Mouse (Mus musculus) lung, adult 18-20 months (tissue): ENCODE measurements around the gene 2810004N23Rik.
A peak's percentile ranks its signal among the peaks of the same experiment; 100 is the strongest.
"Not testable (repeated sequence)": the region's sequence is repeated elsewhere in the genome, so short reads cannot be mapped to it uniquely, and the experiment has no call there.

Experiments used
- DNase-seq, 2 experiments: peaks; one replicate each; pipeline ENCODE4 v3.0.0; 2022; ENCODE audit warnings: mixed read lengths in 2 of 2

2810004N23Rik gene

GRCm38 (mm10) chr8:124863729-124864128 lies 809 bp upstream of the 2810004N23Rik start:
- no peak for DNase-seq

DNA sequence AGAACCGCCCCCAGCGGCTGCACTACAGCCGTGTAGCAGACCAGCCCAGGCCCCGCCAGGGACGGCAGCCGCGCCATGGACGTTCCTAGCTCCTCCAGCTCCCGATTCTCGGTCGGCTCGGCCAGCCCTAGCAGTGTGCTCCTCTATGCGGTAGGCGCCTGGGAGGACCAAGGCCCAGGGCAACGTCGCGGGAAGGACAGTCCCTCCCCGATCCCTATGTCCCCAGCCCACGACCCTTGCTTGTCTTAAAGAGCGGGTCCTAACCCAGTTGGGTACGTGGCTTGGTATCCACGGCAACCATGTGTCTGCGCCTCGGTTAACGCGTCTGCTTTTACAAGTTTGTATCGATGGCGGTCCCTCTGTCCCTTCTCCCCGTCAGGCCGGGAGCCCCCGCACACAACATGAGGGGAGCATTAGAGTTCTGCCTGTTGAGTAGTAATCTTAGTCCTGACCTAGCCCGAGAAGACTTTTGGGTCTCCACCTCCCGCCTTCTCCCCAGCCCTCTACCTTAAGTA lies 300 bp upstream of the 2810004N23Rik start:
- no peak for DNase-seq

GRCm38 (mm10) chr8:124860188-124860587 lies 2.7 kb downstream of the 2810004N23Rik start:
- DNase-seq: no peak

GRCm38 (mm10) chr8:124859466-124859865 lies 3.5 kb downstream of the 2810004N23Rik start:
- peak; percentile 32 to 47 for DNase-seq

DNA sequence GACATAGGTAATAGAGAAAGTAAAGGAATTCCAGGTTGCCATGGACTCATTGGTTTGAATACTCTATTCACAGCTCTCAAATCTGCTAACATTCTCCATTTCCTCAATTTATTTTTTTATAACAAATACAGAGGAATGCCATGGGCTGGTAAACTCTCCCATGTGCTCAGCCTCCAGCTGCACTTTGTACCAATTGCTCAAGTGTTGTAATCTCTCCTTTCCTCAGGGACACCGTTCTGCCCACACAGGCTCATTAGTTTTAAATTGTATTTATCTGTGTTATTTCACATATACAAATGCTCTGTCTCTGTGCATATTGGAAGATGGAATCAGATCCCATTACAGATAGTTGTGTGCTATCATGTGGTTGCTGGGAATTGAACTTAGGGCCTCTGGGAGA lies 9.4 kb downstream of the 2810004N23Rik start:
- no peak for DNase-seq

DNA sequence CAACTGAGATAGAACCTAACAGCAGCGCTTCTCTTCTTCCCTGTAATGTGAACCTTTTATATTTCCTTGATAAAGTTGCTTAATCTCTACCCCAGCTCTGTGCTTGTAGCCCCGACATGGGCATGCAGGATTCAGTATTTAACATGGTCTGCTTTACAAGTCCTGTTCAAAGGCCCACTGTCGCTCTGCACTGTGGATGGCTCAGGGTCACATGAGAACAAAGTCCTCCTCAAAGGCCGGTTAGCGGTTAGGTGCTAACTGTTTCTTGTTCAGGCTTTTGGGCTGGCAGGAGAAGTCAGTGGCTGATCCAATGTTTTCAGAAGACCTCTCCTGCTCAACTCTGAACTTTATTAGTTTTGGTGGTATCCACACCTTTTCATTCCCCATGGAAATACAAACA lies 17.3 kb downstream of the 2810004N23Rik start:
- DNase-seq: no peak

DNA sequence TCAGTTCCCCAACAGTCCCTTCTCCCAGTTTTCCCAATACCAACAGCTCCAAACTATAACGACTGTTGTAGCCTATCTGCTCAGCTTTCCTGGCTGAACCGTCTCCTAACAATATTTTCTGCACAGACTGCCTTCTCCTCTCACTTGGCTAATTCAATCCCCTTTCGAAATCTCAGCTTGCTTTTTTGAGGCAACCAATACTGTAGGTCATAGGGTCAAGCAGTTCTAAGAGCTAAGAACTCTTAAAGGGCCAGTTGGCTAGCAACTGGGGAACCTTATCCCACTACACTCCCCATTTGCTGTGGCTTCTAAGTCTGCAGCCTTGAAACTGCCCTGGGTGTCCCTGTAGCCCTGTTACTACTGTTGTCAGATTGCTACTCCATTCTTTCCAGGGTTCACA lies 17.8 kb downstream of the 2810004N23Rik start:
- peak in 1 of 2 experiments; percentile 68 for DNase-seq

DNA sequence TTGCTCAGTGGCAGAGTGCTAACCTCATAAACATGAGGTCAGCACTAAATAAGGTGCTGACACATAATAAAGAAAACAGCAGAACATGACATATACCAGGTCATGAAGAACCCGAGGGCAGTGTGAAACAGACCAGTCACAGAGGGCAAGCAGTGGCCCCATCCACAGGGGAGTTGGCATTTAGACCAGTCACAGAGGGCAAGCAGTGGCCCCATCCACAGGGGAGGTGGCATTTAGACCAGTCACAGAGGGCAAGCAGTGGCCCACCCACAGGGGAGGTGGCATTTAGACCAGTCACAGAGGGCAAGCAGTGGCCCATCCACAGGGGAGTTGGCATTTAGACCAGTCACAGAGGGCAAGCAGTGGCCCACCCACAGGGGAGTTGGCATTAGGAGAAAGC lies 20.0 kb downstream of the 2810004N23Rik start:
- not testable (repeated sequence) for DNase-seq

GRCm38 (mm10) chr8:124841775-124842174 lies 21.1 kb downstream of the 2810004N23Rik start:
- DNase-seq: no peak

DNA sequence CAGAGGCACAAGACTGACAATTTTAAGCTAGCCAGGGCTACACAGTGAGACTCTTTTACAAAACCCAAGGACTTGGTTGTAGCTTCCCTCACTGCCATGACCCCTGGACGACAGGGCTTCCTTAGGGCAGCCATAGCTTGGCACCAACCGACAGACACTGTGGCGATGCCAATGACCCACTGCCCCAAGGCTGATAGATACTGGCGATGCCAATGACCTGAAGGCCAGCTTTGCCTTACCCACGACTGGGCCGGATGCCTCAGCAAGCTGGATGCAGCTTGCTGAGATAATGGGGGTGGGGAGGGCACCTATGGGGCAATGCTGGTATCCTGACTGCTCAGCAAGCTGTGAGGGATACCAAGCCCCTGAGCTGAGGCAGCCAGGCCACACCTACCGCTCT lies 22.0 kb downstream of the 2810004N23Rik start:
- DNase-seq: no peak

DNA sequence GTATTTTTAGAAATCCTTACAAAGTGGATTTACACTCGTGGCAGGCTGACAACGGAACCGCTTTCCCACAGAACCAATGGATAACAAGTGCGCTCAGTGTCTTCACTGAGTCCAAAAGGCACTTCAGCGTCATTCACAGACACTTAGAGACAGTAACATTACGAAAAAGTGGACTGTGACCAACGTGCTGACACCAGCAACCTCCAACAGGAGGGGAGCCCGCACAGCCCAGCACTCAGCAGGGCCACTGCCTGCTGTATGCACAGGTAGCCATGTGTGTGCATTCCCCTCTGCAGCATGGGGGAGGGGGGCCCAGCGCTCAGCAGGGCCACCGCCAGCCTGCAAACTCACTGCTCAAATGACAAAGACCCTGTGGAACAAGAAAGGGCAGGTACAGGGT lies 23.5 kb downstream of the 2810004N23Rik start:
- no peak for DNase-seq

DNA sequence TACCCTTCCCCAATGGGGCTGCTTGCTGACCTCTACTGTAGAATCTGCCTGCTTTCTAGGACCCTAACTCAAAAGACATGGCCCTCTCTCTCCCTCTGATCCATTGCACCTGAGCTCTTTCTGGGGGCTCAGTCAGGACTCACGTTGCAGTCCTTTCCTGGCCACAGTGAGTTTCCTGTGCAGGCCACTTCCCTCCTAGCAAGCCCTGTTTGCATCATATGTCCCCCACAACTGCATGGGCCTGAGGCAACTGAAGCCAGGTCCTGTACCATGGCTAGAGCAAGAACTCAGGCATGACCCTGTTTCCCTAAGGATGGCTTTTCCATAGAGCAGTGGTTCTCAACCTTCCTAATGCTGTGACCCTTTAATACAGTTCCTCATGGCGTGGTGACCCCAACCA lies 25.0 kb downstream of the 2810004N23Rik start:
- DNase-seq: no peak

GRCm38 (mm10) chr8:124836907-124837306 lies 26.0 kb downstream of the 2810004N23Rik start:
- DNase-seq: no peak

DNA sequence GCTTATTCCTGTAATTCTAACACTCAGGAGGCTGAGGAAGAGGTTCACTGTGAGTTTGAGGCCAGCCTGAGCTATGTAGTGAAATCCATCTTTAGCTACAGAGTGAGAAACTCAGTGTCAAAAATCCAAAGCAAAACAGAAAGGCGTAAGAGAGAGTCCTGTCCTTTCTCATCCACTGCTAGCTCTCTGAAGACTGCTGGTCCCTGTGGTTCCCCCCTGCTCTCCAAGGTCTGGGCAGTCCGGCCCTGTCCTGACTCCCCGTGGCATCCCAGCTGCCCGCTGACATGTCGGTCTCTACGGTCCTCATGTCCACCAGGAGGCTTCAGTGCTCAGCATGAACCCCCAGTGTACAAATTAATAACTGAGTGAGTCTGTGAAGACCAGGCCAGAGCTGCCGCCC lies 26.6 kb downstream of the 2810004N23Rik start:
- DNase-seq: no peak

- no peak for DNase-seq
Observed at GRCm38 (mm10) chr8:124835848-124836247, 27.1 kb downstream of the 2810004N23Rik start.

DNA sequence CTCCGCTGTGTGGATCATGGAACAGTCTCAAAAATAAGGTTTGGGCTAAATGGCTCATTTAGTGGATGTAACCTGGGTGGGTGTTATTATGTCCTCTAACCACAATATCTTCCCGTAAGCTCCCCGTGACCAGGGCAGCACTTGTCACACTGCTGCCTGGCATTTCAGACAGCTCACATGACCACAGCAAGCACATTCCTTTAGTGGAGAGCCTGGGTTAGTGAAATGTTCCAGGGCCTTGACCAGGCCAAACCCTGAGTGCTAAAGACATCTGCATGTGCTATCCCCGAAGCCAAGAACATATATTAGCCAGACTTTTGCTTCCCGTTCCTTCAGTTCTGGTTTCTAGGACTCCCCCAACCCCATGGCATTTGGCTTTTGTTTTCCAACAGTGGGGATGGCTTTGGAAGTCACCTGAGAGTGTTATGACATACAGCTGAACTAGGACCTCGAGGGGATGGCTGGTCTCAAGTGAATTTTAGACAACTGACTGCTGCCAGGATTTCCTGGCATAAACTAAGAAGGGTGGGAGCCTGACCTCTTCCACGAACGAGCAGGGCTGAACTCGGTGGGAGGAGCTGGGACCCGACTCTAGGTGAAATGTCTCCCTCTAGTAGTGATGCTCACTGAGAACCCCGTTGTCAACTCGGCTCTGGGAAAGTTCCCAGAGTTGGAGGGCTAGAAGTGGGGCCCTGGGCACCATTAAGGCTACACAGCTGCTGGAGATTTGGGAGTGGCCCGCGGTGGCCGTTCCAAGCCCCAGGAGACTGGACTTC lies 29.3 kb downstream of the 2810004N23Rik start:
- peak; percentile 45 to 46 for DNase-seq

GRCm38 (mm10) chr8:124831941-124832340 lies 31.0 kb downstream of the 2810004N23Rik start:
- no peak for DNase-seq

- DNase-seq: no peak
Observed at GRCm38 (mm10) chr8:124831531-124831930, 31.4 kb downstream of the 2810004N23Rik start.

DNA sequence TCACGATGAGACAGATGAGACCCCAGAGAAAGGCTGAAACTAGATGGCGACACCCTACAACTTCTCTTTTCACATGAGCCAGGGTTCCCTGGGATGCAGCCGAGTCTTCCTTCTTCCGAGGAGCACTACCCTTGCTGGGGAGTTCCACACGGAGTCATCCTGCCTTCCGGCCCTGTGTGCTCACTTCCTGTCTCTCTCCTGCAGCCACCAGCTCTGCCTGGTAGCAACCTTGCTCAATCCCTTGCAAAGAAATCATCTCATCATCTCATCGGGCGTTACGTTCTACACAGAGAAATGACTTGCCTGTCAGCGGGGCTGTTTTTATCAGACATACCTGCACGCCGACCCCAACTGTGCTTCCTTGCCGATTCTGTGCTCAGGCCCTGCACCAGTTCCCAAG lies 32.9 kb downstream of the 2810004N23Rik start:
- DNase-seq: no peak

DNA sequence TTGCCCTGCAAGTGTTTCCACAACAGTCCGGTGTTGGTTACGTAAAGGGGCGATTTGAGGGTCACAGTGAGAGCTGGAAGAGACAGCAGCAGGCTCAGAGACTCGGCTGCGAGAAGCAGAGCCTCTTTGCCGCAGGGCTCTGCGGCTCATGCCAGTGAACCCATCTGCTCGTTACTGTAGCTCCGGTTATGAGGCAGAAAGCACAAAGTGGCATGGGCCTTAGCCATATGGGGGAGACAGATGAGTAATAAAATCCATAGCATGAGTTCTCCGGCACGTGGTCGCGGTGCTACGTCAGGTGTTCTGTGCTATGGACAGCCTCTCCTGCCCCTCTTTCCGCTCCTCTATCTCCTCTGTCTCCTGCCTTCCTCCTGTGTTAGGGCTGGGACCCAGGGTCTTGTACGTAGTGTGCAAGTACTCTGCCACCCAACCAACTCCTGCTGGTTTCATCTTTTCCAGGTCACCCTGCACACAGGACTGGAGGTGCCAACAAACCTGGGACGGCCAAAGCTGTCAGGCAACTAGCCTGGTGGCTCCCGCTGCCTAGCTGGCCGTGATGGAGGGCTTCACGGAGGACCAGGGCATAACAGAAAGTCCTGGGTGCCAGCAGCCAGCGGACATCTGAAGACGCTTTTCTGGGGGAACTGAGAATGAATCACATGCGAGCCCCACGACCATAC lies 34.2 kb downstream of the 2810004N23Rik start:
- DNase-seq: no peak

GRCm38 (mm10) chr8:124827387-124827786 lies 35.5 kb downstream of the 2810004N23Rik start:
- DNase-seq: peak; percentile 46 to 60

DNA sequence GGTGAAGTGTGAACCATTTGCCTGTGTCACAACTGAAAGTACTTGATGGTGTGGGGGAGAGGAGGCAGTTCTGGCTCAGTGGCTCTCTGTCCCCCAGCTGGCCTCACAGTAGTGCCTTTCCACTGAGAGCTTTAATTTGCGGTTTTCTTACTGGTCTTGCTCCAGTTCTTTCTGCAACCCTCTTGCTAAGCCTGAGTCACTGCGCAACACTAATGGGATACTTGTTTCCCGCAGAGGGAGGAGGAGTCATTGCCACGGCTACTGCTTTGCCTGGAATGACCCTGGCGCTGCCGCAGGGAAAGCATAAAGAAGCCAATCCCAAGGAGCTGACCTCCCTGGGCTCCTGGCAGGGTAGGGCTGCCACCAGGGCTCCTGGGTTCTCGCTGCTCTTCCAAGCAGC lies 36.3 kb downstream of the 2810004N23Rik start:
- peak; percentile 63 to 75 for DNase-seq

- DNase-seq: no peak
Observed at GRCm38 (mm10) chr8:124823497-124823896, 39.4 kb downstream of the 2810004N23Rik start.

DNA sequence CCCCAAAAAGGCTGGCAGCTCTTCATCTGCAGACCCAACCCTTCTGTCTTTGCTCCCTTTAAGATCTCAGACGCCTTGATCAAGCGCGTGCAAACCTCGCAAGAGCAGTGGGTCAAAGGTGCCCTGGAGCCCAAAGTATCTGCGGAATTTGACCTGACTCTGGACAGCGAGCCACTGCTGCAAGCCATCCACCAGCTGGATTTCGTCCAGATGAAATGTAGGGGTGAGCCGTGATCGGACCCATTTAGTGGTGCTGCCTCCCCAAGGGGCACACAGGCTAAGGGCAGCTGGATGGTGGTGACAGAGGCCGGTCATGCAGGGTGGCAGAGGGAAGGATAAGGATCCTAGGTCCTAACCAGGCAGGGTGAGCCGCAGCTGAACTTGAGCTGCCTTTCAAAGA lies 42.8 kb downstream of the 2810004N23Rik start:
- DNase-seq: no peak
